Mouse (Mus musculus): ENCODE data around the gene Itpr2.

- no peak for TF ChIP-seq POLR2A (IDR thresholded peaks at IDR 0.05; ENCODE audit: low read depth, low read length)
- TF ChIP-seq CTCF (IDR thresholded peaks at IDR 0.05; ENCODE audit: extremely low read depth, insufficient read length, insufficient replicate concordance, low read depth, low read length): no peak
Measured at GRCm38 (mm10) chr6:146191931-146192330, 310.1 kb downstream of the Itpr2 start.
